Mouse (Mus musculus) C2C12 (cell line): ENCODE measurements around the gene Ston2.
A peak's percentile ranks its signal among the peaks of the same experiment; 100 is the strongest.

ENCODE experiments used
- CTCF ChIP-seq: IDR thresholded peaks from one replicate; pipeline ENCODE4 v1.5.1; 2011; ENCODE audit not compliant: control insufficient read depth, insufficient read depth, insufficient read length
- FOSL1 ChIP-seq: IDR thresholded peaks from one replicate; pipeline ENCODE4 v1.8.0; 2011; ENCODE audit warnings: mild to moderate bottlenecking, low read length; ENCODE audit not compliant: poor library complexity, insufficient read depth, severe bottlenecking
- MAX ChIP-seq: IDR thresholded peaks from one replicate; pipeline ENCODE4 v1.6.1; 2011; ENCODE audit warnings: mild to moderate bottlenecking, control low read depth

DNA sequence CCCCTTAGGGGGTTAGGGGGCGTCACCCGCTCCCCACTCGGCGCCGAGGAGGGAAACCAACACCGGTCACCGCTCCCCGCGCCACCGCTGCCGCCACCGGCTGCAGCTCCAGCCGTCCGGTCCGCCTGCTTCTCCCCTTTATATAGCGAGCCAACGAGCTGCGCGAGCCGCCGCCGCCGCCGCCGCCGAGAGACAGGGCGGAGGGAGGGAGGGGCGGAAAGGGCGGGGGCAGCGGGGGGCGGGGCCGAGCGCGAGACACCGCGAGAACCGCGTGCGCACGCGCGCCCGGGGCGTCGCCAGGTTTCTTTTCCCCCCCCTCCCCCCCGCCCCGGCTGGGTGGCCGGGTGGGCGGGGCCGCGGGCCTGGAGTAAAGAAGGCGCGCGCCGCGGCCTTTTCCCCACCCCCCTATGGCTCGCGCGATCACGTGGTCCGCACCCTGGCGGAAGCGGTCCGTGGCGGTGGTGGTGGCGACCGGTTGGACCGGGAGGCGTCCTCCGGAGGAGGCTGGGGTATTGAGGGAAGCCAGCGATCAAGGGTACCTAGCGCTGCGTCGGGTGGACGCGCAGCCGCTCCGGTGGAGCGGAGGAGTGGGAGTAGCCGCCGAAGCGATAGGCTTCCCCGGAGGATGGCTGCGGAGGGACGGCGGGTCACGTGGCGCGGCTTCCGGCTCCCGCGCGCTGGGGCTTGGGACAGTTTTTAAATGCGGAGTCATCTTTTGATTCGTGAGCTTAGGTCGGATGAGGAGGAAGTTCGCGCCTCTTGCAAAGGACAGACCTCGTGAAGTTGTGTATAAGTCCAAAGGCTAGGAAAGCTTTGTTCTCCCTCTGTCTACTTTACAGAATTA is 198.1 kb downstream of the Ston2 start, which contains the start of gene Gtf2a1:
- TF ChIP-seq MAX (peak; percentile 29), CTCF (no peak), FOSL1 (no peak)
